Mouse (Mus musculus): ENCODE measurements at regions not wholly inside any gene's neighbourhood (a gene's known extent, or its start where the extent isn't known, plus 50 kb on each side); places are given as distances from the start of the nearest gene placed in this dataset.

DNA sequence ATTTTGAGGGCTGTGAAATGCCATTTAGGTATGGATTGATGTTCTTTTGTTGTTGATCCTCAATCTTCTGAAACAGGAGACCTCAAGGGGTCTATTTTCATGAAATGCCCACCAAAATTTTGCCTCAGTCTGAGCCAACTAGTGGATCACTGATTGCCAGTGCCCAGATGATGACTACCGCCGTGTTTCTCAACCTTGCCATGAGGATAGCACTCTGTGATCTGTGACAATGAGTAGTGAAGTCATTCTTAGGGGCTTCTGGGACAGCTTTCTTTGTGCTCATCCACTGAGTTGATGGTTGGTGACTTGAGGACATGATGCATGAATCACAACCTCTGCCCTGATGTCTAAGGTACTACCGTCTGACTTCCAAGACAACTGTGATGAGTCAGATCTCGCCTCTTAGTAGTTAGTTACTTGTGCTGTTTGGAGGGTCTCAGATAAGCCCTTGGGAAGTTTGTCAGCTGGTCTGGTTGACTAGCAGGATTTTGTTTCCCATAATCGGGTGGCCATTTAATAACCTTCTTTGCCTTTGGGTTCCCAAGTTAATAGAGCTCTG lies 101.2 kb downstream of the Gm5426 start:
- TF ChIP-seq CTCF (conservative IDR thresholded peaks at IDR 0.05; ENCODE audit: low read length) (no peak), NANOG (IDR thresholded peaks at IDR 0.05; ENCODE audit: borderline replicate concordance, low read length) (no peak), POU5F1 (IDR thresholded peaks at IDR 0.05; ENCODE audit: borderline replicate concordance, low read length) (no peak)
